Mouse (Mus musculus): ENCODE measurements around the gene Tldc1.

The Tldc1 gene

DNA sequence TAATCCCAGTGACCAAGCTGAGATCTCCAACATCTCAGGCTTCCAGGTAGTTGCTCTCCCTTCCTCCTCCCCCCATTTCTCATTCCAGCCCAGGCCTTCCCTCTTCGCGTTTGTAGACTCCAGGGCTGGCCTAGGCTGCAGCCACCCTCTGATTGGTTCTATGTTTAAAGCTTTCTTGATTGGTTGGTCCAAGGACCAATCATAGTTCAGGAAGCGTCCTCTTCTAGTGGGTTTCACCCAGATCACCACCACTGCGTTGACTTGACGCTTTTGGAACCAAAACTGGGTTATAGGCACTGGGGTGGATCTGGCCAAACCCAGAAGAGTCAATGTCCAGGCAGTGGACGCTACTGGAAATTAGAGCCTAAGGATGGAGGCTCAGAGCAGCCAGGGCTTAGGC, 55.9 kb downstream of the Tldc1 start:
- no peak for DNase-seq (ENCODE audit: low spot score)

DNA sequence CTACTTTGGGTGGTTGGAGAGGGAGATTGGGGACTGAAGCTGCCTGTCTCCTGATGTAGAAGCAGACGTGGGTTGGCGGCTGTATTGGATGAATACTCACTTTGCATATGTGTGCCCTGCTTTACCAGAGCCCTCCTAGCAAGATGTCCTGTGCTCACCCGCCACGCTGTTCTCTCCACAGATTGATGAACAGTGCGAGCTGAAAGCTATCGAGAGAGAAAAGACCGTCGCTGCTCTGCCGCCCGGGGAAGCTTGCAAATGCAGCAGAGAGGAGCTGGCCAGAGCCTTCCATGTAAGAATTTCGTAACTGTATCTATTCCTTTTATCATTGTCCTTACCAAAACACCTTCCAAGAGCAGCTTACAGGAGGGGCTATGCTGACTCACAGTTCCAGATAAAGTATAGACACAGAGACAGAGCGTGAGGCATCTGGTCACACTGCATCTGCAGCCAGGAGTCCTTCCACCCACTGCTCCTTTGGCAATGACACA, 59.2 kb downstream of the Tldc1 start:
- no peak for DNase-seq (ENCODE audit: low spot score)

DNA sequence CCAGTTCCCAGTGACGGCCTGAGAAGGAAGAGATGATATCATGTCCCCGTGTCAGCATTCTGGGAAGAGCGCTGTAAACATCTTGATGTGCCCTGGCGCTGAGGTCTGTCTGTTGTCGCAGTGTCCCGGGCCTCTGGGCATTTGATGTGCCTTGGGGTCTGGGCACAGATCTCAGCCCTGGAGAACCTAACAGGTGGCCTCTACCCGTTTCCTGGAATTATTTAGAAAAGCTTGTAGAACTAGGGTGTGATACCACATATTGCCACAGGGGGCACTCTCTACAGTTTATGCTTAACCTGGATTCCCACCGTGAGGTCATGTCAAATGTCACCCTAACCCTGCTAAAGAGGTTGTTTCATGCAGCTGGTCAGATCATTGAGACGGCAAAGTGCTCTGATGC, 60.5 kb downstream of the Tldc1 start:
- DNase-seq (ENCODE audit: low spot score): no peak

GRCm38 (mm10) chr8:119716730-119717299, 61.4 kb downstream of the Tldc1 start:
- no peak for DNase-seq (ENCODE audit: low spot score)

GRCm38 (mm10) chr8:119715221-119715620, 63.0 kb downstream of the Tldc1 start:
- peak; percentile 62 for DNase-seq (ENCODE audit: low spot score)

DNA sequence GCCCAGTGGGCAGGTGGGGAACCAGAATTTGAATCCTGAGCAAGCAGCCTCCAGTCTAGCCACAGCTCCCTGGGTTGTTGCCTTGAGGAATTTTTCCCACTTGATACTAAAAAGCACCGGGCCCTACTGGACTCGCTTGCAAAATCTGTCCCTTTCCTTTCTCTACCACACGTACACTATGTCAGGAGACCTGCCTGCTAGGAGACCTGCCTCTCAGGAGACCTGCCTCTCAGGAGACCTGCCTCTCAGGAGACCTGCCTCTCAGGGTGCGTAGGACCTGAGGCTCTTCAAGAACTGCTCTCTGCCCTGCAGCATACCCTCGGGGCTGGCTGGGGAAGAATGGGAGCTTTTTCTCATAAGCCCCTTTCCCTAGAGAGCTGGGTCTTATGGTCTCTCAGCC, 64.8 kb downstream of the Tldc1 start:
- DNase-seq (ENCODE audit: low spot score): no peak

GRCm38 (mm10) chr8:119712226-119712625, 66.0 kb downstream of the Tldc1 start:
- peak; percentile 61 for DNase-seq (ENCODE audit: low spot score)
